Mouse (Mus musculus): ENCODE measurements around the gene Hoxd1. TPM values are rescaled to one million over a fixed set of nuclear protein-coding genes. Genes with fewer than 3 reads are reported as not detected.
A peak's percentile ranks its signal among the peaks of the same experiment; 100 is the strongest.

The Hoxd1 gene
- total and polyA plus RNA-seq, 2 experiments from 2014 or later, result not detected

GRCm38 (mm10) chr2:74724244-74725015 lies 38.4 kb upstream of the Hoxd1 start:
- Histone ChIP-seq H3K36me3 (replicated peaks; ENCODE audit: control insufficient read depth, insufficient read depth, low read length) (no peaks in the 10 kb centered on the region), H3K9ac (replicated peaks; ENCODE audit: low read depth, low read length) (no peak overlapping the region), H3K4me1 (ENCODE audit: control insufficient read depth, insufficient read depth) (no peaks in the 10 kb centered on the region), H3K27me3 (ENCODE audit: control insufficient read depth, insufficient read depth, low read length) (peaks cover 100% of the 10 kb centered on the region), H3K9me3 (replicated peaks; ENCODE audit: control insufficient read depth, low read length) (no peaks in the 10 kb centered on the region), H3K4me3 (ENCODE audit: low read depth, low read length) (no peak overlapping the region), H3K27ac (ENCODE audit: low read depth) (no peak overlapping the region), H3K4me2 (ENCODE audit: low read depth, low read length) (no peak overlapping the region)
- 36% methylated on average over 7 of the region's 7 CpGs for WGBS
- DNase-seq (ENCODE audit: low spot score) (no peak), ATAC-seq (ENCODE audit: insufficient read depth, low read depth) (no peak)
- TF ChIP-seq CTCF (IDR thresholded peaks at IDR 0.05; ENCODE audit: low read depth) (no peak), EP300 (IDR thresholded peaks at IDR 0.05; ENCODE audit: low read depth) (no peak)

- DNase-seq (ENCODE audit: low spot score) (no peak), ATAC-seq (ENCODE audit: insufficient read depth, low read depth) (no peak)
- Histone ChIP-seq H3K4me2 (ENCODE audit: low read depth, low read length) (no peak overlapping the region), H3K36me3 (replicated peaks; ENCODE audit: control insufficient read depth, insufficient read depth, low read length) (no peaks in the 10 kb centered on the region), H3K4me3 (ENCODE audit: low read depth, low read length) (no peak overlapping the region), H3K4me1 (ENCODE audit: control insufficient read depth, insufficient read depth) (no peaks in the 10 kb centered on the region), H3K27me3 (ENCODE audit: control insufficient read depth, insufficient read depth, low read length) (peaks cover 99% of the 10 kb centered on the region), H3K9ac (replicated peaks; ENCODE audit: low read depth, low read length) (no peak overlapping the region), H3K27ac (ENCODE audit: low read depth) (no peak overlapping the region), H3K9me3 (replicated peaks; ENCODE audit: control insufficient read depth, low read length) (no peaks in the 10 kb centered on the region)
- no peak for TF ChIP-seq EP300 (IDR thresholded peaks at IDR 0.05; ENCODE audit: low read depth)
- 16% methylated on average over 17 of the region's 17 CpGs for WGBS
Measured at GRCm38 (mm10) chr2:74725171-74725570, 37.6 kb upstream of the Hoxd1 start.

DNA sequence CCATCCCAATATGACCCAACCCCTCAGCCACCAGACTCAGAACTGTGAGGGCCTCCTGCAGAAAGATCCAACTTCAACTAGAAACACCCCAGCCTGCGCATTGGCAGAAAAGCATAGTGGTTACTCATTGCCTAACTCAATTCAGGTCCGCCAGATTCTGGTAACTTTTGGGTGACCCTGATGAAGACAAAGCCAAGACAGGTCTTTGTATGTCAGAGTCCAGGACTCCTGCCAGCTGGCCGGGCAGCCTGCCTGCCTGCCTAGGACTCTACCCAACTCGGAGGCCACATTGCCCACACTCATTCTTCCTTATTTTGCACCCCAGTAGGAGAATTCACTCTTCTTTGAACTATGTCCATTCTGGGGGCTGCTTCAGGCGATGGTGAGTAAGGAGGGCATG lies 36.2 kb upstream of the Hoxd1 start, which contains the start of gene Gm28230:
Gene Gm28230, plus strand, starts transcription at position 178 of the 400 bp plus-strand sequence.
- ATAC-seq (ENCODE audit: insufficient read depth, low read depth) (no peak), DNase-seq (ENCODE audit: low spot score) (no peak)
- no peak for TF ChIP-seq CTCF (IDR thresholded peaks at IDR 0.05; ENCODE audit: low read depth)
- Histone ChIP-seq H3K9ac (replicated peaks; ENCODE audit: low read depth, low read length) (no peak within 1 kb of the TSS), H3K27ac (ENCODE audit: low read depth) (no peak within 1 kb of the TSS), H3K4me3 (ENCODE audit: low read depth, low read length) (peak within 1 kb of the TSS; percentile 21), H3K4me2 (ENCODE audit: low read depth, low read length) (peak within 1 kb of the TSS; percentile 50), H3K9me3 (replicated peaks; ENCODE audit: control insufficient read depth, low read length) (no peaks in the 10 kb centered on the region), H3K4me1 (ENCODE audit: control insufficient read depth, insufficient read depth) (no peaks in the 10 kb centered on the region), H3K27me3 (ENCODE audit: control insufficient read depth, insufficient read depth, low read length) (peaks cover 99% of the 10 kb centered on the region), H3K36me3 (replicated peaks; ENCODE audit: control insufficient read depth, insufficient read depth, low read length) (no peaks in the 10 kb centered on the region)
- 8% methylated on average over 5 of the region's 5 CpGs for WGBS

DNA sequence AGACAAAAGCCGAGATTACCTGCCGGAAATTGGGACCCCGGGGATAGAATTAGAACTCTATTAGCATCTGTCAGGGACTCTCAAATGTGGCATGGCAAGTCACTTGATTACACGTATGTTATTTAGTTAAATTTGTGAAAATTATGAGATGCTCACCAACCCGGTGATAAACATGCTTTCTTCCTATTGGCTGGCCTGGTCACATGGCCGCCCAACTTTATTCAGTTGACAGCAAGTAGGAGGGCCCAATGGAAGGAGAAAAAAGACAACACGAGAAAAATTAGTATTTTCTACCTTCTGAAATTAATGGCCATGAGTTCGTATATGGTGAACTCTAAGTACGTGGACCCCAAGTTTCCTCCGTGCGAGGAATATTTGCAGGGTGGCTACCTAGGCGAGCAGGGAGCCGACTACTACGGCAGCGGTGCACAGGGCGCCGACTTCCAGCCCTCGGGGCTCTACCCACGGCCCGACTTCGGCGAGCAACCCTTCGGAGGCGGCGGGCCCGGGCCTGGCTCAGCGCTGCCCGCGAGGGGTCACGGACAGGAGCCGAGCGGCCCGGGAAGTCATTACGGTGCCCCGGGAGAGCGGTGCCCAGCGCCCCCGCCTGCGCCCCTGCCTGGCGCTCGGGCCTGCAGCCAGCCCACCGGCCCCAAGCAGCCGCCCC lies 35.7 kb upstream of the Hoxd1 start:
- H3K9me3 ChIP-seq (replicated peaks; ENCODE audit: control insufficient read depth, low read length), result no peaks in the 10 kb centered on the region
- H3K36me3 ChIP-seq (replicated peaks; ENCODE audit: control insufficient read depth, insufficient read depth, low read length), result no peaks in the 10 kb centered on the region
- H3K4me1 ChIP-seq (ENCODE audit: control insufficient read depth, insufficient read depth), result no peaks in the 10 kb centered on the region
- 3% methylated on average over 43 of the region's 43 CpGs for WGBS
- ATAC-seq (ENCODE audit: insufficient read depth, low read depth) (no peak), DNase-seq (ENCODE audit: low spot score) (no peak)
- H3K4me2 ChIP-seq (ENCODE audit: low read depth, low read length), result peak overlapping the region; percentile 50
- no peak overlapping the region for H3K27ac ChIP-seq (ENCODE audit: low read depth)
- peaks cover 99% of the 10 kb centered on the region for H3K27me3 ChIP-seq (ENCODE audit: control insufficient read depth, insufficient read depth, low read length)
- no peak overlapping the region for H3K9ac ChIP-seq (replicated peaks; ENCODE audit: low read depth, low read length)
- no peak for TF ChIP-seq EP300 (IDR thresholded peaks at IDR 0.05; ENCODE audit: low read depth)
- no peak for TF ChIP-seq CTCF (IDR thresholded peaks at IDR 0.05; ENCODE audit: low read depth)
- peak overlapping the region; percentile 21 for H3K4me3 ChIP-seq (ENCODE audit: low read depth, low read length)

DNA sequence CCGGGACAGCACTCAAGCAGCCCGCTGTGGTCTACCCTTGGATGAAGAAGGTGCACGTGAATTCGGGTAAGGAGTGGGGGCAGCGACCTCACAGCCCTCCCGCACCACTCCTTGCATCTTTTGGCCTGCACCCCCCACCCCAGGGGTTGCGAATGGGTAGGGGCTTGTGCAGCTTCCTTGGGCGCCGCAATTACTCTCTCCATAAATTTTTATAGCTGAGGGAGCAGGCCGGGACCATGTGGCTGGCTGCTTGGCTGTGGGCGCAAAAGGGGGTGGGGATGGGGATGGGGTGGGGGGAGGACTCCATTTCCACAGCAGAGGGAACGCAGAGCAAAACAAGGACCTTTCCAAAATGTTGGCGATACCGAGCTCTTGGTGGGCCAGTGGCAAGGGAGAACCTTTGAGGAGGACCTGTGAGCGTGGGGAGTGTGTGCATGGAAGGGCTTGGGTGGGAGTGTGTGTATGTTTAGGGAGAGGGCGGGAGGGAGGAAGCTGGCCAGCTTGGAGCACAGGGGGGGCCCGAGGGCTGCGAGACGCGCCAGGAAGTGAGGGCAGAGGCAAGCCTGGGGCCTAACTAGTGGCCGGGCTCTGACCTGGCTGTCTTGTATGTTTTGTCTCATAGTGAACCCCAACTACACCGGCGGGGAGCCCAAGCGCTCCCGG lies 35.0 kb upstream of the Hoxd1 start:
- H3K4me1 ChIP-seq (ENCODE audit: control insufficient read depth, insufficient read depth), result no peaks in the 10 kb centered on the region
- no peaks in the 10 kb centered on the region for H3K9me3 ChIP-seq (replicated peaks; ENCODE audit: control insufficient read depth, low read length)
- ATAC-seq (ENCODE audit: insufficient read depth, low read depth) (no peak), DNase-seq (ENCODE audit: low spot score) (no peak)
- H3K4me2 ChIP-seq (ENCODE audit: low read depth, low read length), result peak overlapping the region; percentile 50
- H3K27ac ChIP-seq (ENCODE audit: low read depth), result no peak overlapping the region
- TF ChIP-seq EP300 (IDR thresholded peaks at IDR 0.05; ENCODE audit: low read depth), result no peak
- no peak for TF ChIP-seq CTCF (IDR thresholded peaks at IDR 0.05; ENCODE audit: low read depth)
- H3K4me3 ChIP-seq (ENCODE audit: low read depth, low read length), result peak overlapping the region; percentile 21
- no peaks in the 10 kb centered on the region for H3K36me3 ChIP-seq (replicated peaks; ENCODE audit: control insufficient read depth, insufficient read depth, low read length)
- H3K27me3 ChIP-seq (ENCODE audit: control insufficient read depth, insufficient read depth, low read length), result peaks cover 99% of the 10 kb centered on the region
- 2% methylated on average over 24 of the region's 25 CpGs for WGBS
- H3K9ac ChIP-seq (replicated peaks; ENCODE audit: low read depth, low read length), result no peak overlapping the region
